Mouse (Mus musculus): ENCODE data around the gene Cdc14a.

DNA sequence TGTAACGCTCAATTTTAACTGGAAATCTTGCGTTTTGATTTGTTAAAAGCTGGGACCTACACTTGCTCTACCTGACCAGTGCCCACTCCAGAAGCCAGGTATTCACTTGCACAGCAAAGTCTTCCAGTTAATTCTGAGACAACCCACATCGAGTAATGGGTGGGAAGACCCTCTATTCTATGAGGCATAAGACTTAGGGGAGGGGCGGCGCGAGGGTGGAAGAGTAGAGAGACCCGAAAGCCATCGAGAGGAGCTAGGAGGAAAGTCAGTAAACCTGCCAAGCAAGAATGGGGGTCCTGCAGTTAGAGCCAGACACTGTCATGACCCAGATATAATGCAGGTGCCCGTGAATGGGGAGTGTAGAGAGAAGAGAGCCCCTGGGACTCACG, 96.2 kb downstream of the Cdc14a start:
- no peak for TF ChIP-seq CTCF (IDR thresholded peaks at IDR 0.05; ENCODE audit: low read depth, low read length)
- TF ChIP-seq TAL1 (conservative IDR thresholded peaks at IDR 0.05; ENCODE audit: low read depth, low read length), result no peak
- TF ChIP-seq GATA2 (IDR thresholded peaks at IDR 0.05; ENCODE audit: borderline replicate concordance, low read depth, low read length), result no peak
- TF ChIP-seq GATA1 (IDR thresholded peaks at IDR 0.05; ENCODE audit: borderline replicate concordance, low read length), result no peak

Measured in G1E (cell line).